Mouse (Mus musculus) liver, postnatal 0 days (tissue): ENCODE measurements around the gene Cops8. TPM values are rescaled to one million over a fixed set of nuclear protein-coding genes. Genes with fewer than 3 reads are reported as not detected.
A peak's percentile ranks its signal among the peaks of the same experiment; 100 is the strongest.

Experiments used
- ATAC-seq: fragments of 200-750 bp; cut with Nextera tagmentation; 2 replicates; pipeline ENCODE4 v1.8.0; 2017; ENCODE audit warnings: mild to moderate bottlenecking, moderate library complexity
- DNase-seq: peaks from one replicate; pipeline ENCODE4 v3.0.0-alpha.2; 2016
- H3K27ac ChIP-seq: fragments of 300-500 bp; sonication (generic); 2 replicates; pipeline ENCODE4 v1.5.1; 2014; ENCODE audit warnings: antibody characterized with exemption, moderate library complexity, mild to moderate bottlenecking, low read depth
- H3K27me3 ChIP-seq: fragments of 300-500 bp; sonication (generic); 2 replicates; pipeline ENCODE4 v1.6.1; 2014; ENCODE audit warnings: low read length, control low read depth, mixed read lengths; ENCODE audit not compliant: insufficient read depth
- H3K36me3 ChIP-seq: fragments of 300-500 bp; sonication (generic); replicated peaks from 2 replicates; pipeline ENCODE4 v1.6.1; 2014; ENCODE audit warnings: mild to moderate bottlenecking, control low read depth, low read length, moderate library complexity, mixed read lengths; ENCODE audit not compliant: insufficient read depth
- H3K4me1 ChIP-seq: fragments of 300-500 bp; sonication (generic); 2 replicates; pipeline ENCODE4 v1.6.1; 2014; ENCODE audit warnings: antibody characterized with exemption, mild to moderate bottlenecking, control low read depth; ENCODE audit not compliant: insufficient read depth
- H3K4me2 ChIP-seq: fragments of 300-500 bp; sonication (generic); 2 replicates; pipeline ENCODE4 v1.6.1; 2014; ENCODE audit warnings: low read depth, mild to moderate bottlenecking, low read length, moderate library complexity, mixed read lengths
- H3K4me3 ChIP-seq: fragments of 300-500 bp; sonication (generic); 2 replicates; pipeline ENCODE4 v1.5.1; 2014; ENCODE audit warnings: low read depth, low read length
- H3K9ac ChIP-seq: fragments of 300-500 bp; sonication (generic); replicated peaks from 2 replicates; pipeline ENCODE4 v1.6.1; 2014; ENCODE audit warnings: mild to moderate bottlenecking, moderate library complexity
- H3K9me3 ChIP-seq: fragments of 300-500 bp; sonication (generic); 2 replicates; pipeline ENCODE4 v1.6.1; 2016; ENCODE audit warnings: mild to moderate bottlenecking, control low read depth, low read length, mixed read lengths
- CTCF ChIP-seq: sonication (generic); IDR thresholded peaks from 2 replicates; pipeline ENCODE4 v1.5.1; 2016; ENCODE audit warnings: antibody characterized with exemption, low read depth
- EP300 ChIP-seq: IDR thresholded peaks from 2 replicates; pipeline ENCODE4 v1.6.1; 2016; ENCODE audit warnings: antibody characterized with exemption, low read depth, mild to moderate bottlenecking
- WGBS: fragments of 180-500 bp; shearing (Covaris S2); extraction: QIAGEN DNeasy Blood & Tissue Kit; methylation state at CpG from one replicate; pipeline ENCODE4 v1.1.7; 2014; ENCODE audit not compliant: insufficient replicate concordance; 5-methylcytosine and 5-hydroxymethylcytosine counted together
- polyA plus RNA-seq: library from polyadenylated mRNA; unstranded; fragments of >200 nt; fragmentation: Nextera tagmentation; extraction: Ambion mirVana; gene quantifications from 2 replicates; pipeline ENCODE4 v1.2.1, GENCODE M21; 2015

The Cops8 gene
- polyA plus RNA-seq, 1 experiment from 2014 or later: 33.0 TPM

DNA sequence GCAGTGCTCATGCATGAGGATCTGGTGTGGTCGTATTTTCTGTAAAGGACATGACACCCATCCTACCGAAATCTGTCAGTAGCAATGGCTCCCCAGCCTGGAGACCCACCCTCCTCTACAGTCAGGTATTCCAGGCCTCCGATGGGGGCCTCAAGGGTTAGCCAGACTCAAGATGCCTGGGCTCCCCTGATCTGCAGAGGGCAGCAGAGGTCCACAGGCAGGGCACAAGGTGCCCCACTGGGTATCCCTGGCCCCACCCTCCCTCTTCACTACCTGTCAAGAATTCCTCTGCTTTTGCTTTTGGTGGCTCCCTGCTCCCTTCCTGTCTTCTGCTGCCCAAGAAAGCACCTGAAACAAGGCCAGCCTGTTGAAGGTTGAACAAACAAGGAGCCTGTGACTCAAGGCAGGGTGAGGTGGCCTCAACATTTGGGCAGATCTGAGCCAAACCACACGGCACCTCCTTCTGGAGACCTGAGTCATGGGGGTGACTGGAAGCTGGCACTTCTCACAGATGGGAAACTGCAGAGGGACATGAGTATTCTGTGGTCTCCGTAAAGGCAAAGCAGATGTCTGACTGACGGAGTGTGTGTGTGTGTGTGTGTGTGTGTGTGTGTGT is 30.7 kb downstream of the Cops8 start:
- DNase-seq (no peak), ATAC-seq (no peak)
- WGBS: 64% methylated on average over 6 of the region's 6 CpGs
- Histone ChIP-seq H3K9ac (no peak overlapping the region), H3K9me3 (no peaks in the 10 kb centered on the region), H3K27me3 (no peaks in the 10 kb centered on the region), H3K36me3 (no peaks in the 10 kb centered on the region), H3K27ac (no peak overlapping the region), H3K4me1 (0 out of 2 replicates have a peak, but pooled peaks cover 4% of the 10 kb centered on the region), H3K4me3 (no peak overlapping the region), H3K4me2 (no peak overlapping the region)
- TF ChIP-seq CTCF (no peak), EP300 (no peak)

DNA sequence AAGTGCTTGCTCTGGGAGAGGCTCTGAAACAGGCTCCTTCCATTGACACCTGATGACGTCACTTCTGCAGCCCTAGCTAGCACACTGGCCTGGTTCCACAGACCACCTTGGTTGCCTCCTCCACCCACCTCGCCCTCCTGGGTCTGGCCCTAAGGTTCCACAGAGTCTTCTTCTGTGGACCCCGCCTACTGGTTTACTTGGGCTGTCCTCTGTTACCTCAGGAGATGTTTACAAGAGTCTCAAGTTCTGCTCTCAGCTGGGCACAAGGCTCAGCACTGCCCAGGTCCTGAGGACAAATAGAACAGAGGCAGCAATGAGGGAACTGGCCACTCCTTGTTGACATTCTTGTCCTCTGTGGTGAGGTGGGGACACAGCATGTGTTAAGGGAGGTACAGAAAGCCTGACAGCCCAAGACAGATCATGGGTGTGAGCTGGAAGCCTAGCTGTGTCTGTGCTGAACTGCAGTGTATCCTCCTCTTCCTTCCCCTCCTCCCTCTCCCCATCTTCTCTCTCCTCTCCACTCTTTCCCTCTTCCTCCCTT is 31.5 kb downstream of the Cops8 start:
- no peak for ATAC-seq
- Histone ChIP-seq H3K9ac (no peak overlapping the region), H3K4me2 (no peak overlapping the region), H3K9me3 (no peaks in the 10 kb centered on the region), H3K4me1 (0 out of 2 replicates have a peak, but pooled peaks cover 4% of the 10 kb centered on the region), H3K4me3 (no peak overlapping the region), H3K27me3 (no peaks in the 10 kb centered on the region), H3K36me3 (no peaks in the 10 kb centered on the region), H3K27ac (no peak overlapping the region)
- no peak for DNase-seq
- TF ChIP-seq CTCF (no peak), EP300 (no peak)
- WGBS: 47% methylated on average over 3 of the region's 3 CpGs

DNA sequence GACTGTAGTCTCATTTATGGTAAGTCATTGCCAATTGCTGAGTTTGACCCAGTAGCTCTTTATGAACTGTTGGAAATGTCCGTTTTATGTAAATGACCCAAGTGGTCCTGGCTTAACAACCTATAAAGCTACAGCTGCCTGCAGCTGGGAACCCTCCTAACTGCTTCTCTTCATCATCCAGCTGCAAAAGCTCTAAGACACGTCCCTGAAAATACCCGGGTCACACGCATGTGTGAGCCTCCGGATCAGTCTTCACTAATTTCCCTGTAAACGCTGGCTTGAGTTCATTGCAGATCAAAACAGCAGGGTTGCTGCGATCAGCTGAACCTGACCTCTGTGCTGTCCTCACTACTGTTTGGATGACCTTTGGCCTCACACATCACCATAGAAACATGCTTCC is 35.6 kb downstream of the Cops8 start:
- Histone ChIP-seq H3K9ac (no peak overlapping the region), H3K27ac (no peak overlapping the region), H3K36me3 (no peaks in the 10 kb centered on the region), H3K4me2 (no peak overlapping the region), H3K9me3 (no peaks in the 10 kb centered on the region), H3K4me1 (0 out of 2 replicates have a peak, but pooled peaks cover 4% of the 10 kb centered on the region), H3K27me3 (no peaks in the 10 kb centered on the region), H3K4me3 (no peak overlapping the region)
- 53% methylated on average over 7 of the region's 7 CpGs for WGBS
- no peak for TF ChIP-seq CTCF
- no peak for TF ChIP-seq EP300
- ATAC-seq (peak; percentile 44), DNase-seq (no peak)

DNA sequence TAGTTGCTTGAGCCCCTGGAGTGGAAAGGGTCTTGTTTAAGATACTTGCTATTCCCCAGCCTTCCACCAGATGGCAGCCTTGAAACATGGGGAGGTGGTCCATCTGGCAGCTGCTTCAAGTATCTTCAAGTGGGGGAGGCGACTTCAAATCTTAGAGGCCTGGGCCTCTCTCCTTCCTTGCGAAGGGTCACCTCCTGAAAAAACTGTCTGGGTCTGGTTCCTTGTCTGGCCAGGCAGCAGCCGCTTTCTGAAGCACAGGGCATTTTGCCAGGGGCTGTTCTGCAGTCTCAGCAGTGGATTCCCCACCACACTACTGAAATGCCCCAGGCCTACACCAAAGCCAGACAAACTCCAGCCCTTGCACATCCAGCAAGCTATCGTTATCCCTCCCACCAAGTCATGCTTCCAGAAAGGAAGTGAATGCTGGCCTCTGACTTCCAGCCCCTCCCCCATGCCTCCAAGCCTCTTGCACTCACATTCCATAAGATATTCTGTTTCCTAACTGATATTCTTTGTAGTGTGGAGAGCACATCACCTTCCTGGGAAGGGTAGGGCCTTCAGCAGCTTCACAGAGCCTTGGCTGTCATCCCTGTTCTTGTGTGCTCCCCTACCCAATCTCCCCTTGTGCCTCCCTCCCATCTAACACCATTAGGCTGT is 48.1 kb downstream of the Cops8 start:
- ATAC-seq: peak; percentile 70

DNA sequence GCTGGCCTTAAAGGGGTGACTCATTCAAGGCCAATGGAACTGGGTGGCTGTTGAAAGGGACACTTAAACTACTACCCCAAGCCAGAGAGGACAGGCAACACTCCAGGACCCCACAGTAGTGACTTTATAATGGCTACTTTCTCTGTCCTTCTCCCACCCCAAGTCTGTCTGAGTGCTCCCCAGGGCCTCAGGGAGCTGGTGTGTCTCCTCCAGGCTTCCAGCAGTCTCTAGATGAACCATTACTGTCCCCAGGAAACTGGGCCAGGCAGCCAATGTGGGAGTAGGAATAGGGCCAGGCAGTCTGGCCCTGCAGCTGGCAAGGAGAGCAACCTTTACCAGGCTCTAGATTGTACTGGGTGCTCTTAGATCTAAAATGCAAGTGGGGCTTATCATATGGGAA is 49.0 kb downstream of the Cops8 start:
- Histone ChIP-seq H3K9me3 (no peaks in the 10 kb centered on the region), H3K4me2 (no peak overlapping the region), H3K4me1 (no peaks in the 10 kb centered on the region), H3K9ac (no peak overlapping the region), H3K27ac (no peak overlapping the region), H3K27me3 (no peaks in the 10 kb centered on the region), H3K4me3 (no peak overlapping the region), H3K36me3 (no peaks in the 10 kb centered on the region)
- TF ChIP-seq EP300: no peak
- no peak for TF ChIP-seq CTCF
- ATAC-seq: no peak
- DNase-seq: no peak

More for the DNA sequence above, 48.1 kb downstream of the Cops8 start:
- Histone ChIP-seq H3K36me3 (no peaks in the 10 kb centered on the region), H3K9ac (no peak overlapping the region), H3K27me3 (no peaks in the 10 kb centered on the region), H3K4me2 (no peak overlapping the region), H3K4me3 (no peak overlapping the region), H3K27ac (no peak overlapping the region), H3K9me3 (no peaks in the 10 kb centered on the region), H3K4me1 (no peaks in the 10 kb centered on the region)
- TF ChIP-seq CTCF (peak; percentile 87), EP300 (no peak)
- peak; percentile 44 for DNase-seq
- WGBS: 18% methylated on average over 4 of the region's 4 CpGs

DNA sequence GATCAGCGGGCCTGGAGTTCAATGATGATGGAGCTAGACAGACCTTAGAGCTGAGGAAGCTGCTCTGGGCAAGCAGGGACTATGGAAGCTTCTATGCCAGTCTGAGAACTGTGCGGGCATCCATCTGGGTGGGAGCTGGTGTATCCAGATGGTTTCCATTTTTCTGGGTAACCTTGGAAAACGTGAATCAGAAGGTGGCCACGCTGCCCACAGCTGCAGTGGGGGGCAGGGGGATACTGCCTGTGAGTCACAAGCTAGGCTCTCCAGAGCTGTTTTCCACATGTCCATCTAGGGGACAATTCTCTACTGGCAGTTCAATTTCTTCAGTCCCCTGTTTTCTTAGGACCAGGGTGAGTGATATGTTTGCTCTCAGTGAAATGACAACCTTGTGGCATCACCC is 49.8 kb downstream of the Cops8 start:
- H3K27ac ChIP-seq: no peak overlapping the region
- 65% methylated on average over 4 of the region's 4 CpGs for WGBS
- no peaks in the 10 kb centered on the region for H3K4me1 ChIP-seq
- ATAC-seq (no peak), DNase-seq (no peak)
- H3K9ac ChIP-seq: no peak overlapping the region
- no peak overlapping the region for H3K4me3 ChIP-seq
- H3K27me3 ChIP-seq: no peaks in the 10 kb centered on the region
- H3K4me2 ChIP-seq: no peak overlapping the region
- no peaks in the 10 kb centered on the region for H3K9me3 ChIP-seq
- no peak for TF ChIP-seq EP300
- no peak for TF ChIP-seq CTCF
- no peaks in the 10 kb centered on the region for H3K36me3 ChIP-seq
